Mouse (Mus musculus): ENCODE results near the gene Myo1c.
"Not testable (repeated sequence)": the region's sequence is repeated elsewhere in the genome, so short reads cannot be mapped to it uniquely, and the experiment has no call there.

The Myo1c gene

GRCm38 (mm10) chr11:75669176-75669852 is 19.0 kb downstream of the Myo1c start:
- in situ Hi-C loops (cut with MboI) = no loop called here

GRCm38 (mm10) chr11:75669853-75670200 is 19.5 kb downstream of the Myo1c start:
- in situ Hi-C loops (cut with MboI) = no loop called here

- in situ Hi-C loops (cut with MboI) = no loop called here
These were observed 21.3 kb downstream of the Myo1c start for GRCm38 (mm10) chr11:75671426-75672180.

- in situ Hi-C loops (cut with MboI) = no loop called here
These were observed 23.1 kb downstream of the Myo1c start for GRCm38 (mm10) chr11:75673411-75673810.

- in situ Hi-C loops (cut with MboI) = no loop called here
These were observed 24.6 kb downstream of the Myo1c start for GRCm38 (mm10) chr11:75674875-75675274.

- in situ Hi-C loops (cut with MboI) = no loop called here
These were observed 27.8 kb downstream of the Myo1c start for GRCm38 (mm10) chr11:75677881-75678746.

- in situ Hi-C loops (cut with MboI) = no loop called here
These were observed 28.6 kb downstream of the Myo1c start, which contains the start of gene Crk for GRCm38 (mm10) chr11:75678747-75679438. Gene Crk (plus strand): TSS chr11:75679259.

- in situ Hi-C loops (cut with MboI) = no loop called here
These were observed 29.3 kb downstream of the Myo1c start for GRCm38 (mm10) chr11:75679439-75680171.

- in situ Hi-C loops (cut with MboI) = no loop called here
These were observed 34.2 kb downstream of the Myo1c start for GRCm38 (mm10) chr11:75684462-75684861.

GRCm38 (mm10) chr11:75684956-75685355 is 34.7 kb downstream of the Myo1c start:
- in situ Hi-C loops (cut with MboI) = no loop called here

- in situ Hi-C loops (cut with MboI) = no loop called here
These were observed 37.2 kb downstream of the Myo1c start for GRCm38 (mm10) chr11:75687343-75687993.

GRCm38 (mm10) chr11:75688132-75688531 is 37.8 kb downstream of the Myo1c start:
- in situ Hi-C loops (cut with MboI) = no loop called here

- in situ Hi-C loops (cut with MboI) = no loop called here
These were observed 39.7 kb downstream of the Myo1c start for GRCm38 (mm10) chr11:75689977-75690376.

GRCm38 (mm10) chr11:75691047-75691446 is 40.7 kb downstream of the Myo1c start:
- in situ Hi-C loops (cut with MboI) = no loop called here

GRCm38 (mm10) chr11:75693570-75693969 is 43.3 kb downstream of the Myo1c start:
- in situ Hi-C loops (cut with MboI) = no loop called here

- in situ Hi-C loops (cut with MboI) = not testable (repeated sequence)
These were observed 47.2 kb downstream of the Myo1c start for GRCm38 (mm10) chr11:75697464-75697863.

GRCm38 (mm10) chr11:75700557-75700956 is 50.3 kb downstream of the Myo1c start:
- in situ Hi-C loops (cut with MboI) = no loop called here

GRCm38 (mm10) chr11:75702761-75703160 is 52.5 kb downstream of the Myo1c start:
- in situ Hi-C loops (cut with MboI) = no loop called here

- in situ Hi-C loops (cut with MboI) = no loop called here
These were observed 53.4 kb downstream of the Myo1c start for GRCm38 (mm10) chr11:75703748-75704147.

GRCm38 (mm10) chr11:75713949-75714348 is 63.6 kb downstream of the Myo1c start:
- in situ Hi-C loops (cut with MboI) = no loop called here

GRCm38 (mm10) chr11:75715556-75715955 is 65.3 kb downstream of the Myo1c start:
- in situ Hi-C loops (cut with MboI) = no loop called here
